Mouse (Mus musculus) midbrain, embryonic 11.5 days (tissue): ENCODE measurements around the gene D930007J09Rik. TPM values are rescaled to one million over a fixed set of nuclear protein-coding genes. Genes with fewer than 3 reads are reported as not detected.

Experiments used
- ATAC-seq: fragments of 200-750 bp; cut with Nextera tagmentation; 2 replicates; pipeline ENCODE4 v1.8.0; 2017; ENCODE audit warnings: moderate TSS enrichment, moderate library complexity; ENCODE audit not compliant: low FRiP score
- DNase-seq: peaks from one replicate; pipeline ENCODE4 v3.0.0; 2015; ENCODE audit warnings: low spot score; ENCODE audit errors: missing footprints
- H3K27ac ChIP-seq: fragments of 300-500 bp; sonication (generic); 2 replicates; pipeline ENCODE4 v1.5.1; 2014; ENCODE audit warnings: low read depth, low read length
- H3K27me3 ChIP-seq: fragments of 300-500 bp; sonication (generic); 2 replicates; pipeline ENCODE4 v1.6.1; 2014; ENCODE audit warnings: mild to moderate bottlenecking, low read length, moderate library complexity, mixed read lengths; ENCODE audit not compliant: control insufficient read depth, insufficient read depth
- H3K36me3 ChIP-seq: fragments of 300-500 bp; sonication (generic); 2 replicates; pipeline ENCODE4 v1.6.1; 2014; ENCODE audit warnings: mild to moderate bottlenecking, low read length, moderate library complexity, mixed read lengths; ENCODE audit not compliant: control insufficient read depth, insufficient read depth
- H3K4me1 ChIP-seq: fragments of 300-500 bp; sonication (generic); 2 replicates; pipeline ENCODE4 v1.6.1; 2014; ENCODE audit warnings: low read length; ENCODE audit not compliant: control insufficient read depth, insufficient read depth
- H3K4me2 ChIP-seq: fragments of 300-500 bp; sonication (generic); 2 replicates; pipeline ENCODE4 v1.6.1; 2014; ENCODE audit warnings: mild to moderate bottlenecking, moderate library complexity
- H3K4me3 ChIP-seq: fragments of 300-500 bp; sonication (generic); 2 replicates; pipeline ENCODE4 v1.5.1; 2014; ENCODE audit warnings: low read depth, low read length
- H3K9ac ChIP-seq: fragments of 300-500 bp; sonication (generic); 2 replicates; pipeline ENCODE4 v1.6.1; 2014; ENCODE audit warnings: low read length
- H3K9me3 ChIP-seq: fragments of 300-500 bp; sonication (generic); 2 replicates; pipeline ENCODE4 v1.6.1; 2016; ENCODE audit warnings: low read length; ENCODE audit not compliant: control insufficient read depth
- WGBS: fragments of 180-500 bp; shearing (Covaris S2); extraction: QIAGEN DNeasy Blood & Tissue Kit; methylation state at CpG from one replicate; pipeline ENCODE4 v1.1.7; 2014; 5-methylcytosine and 5-hydroxymethylcytosine counted together
- polyA plus RNA-seq: library from polyadenylated mRNA; unstranded; fragments of >200 nt; fragmentation: Nextera tagmentation; extraction: Ambion mirVana; gene quantifications from 2 replicates; pipeline ENCODE4 v1.2.1, GENCODE M21; 2014

The D930007J09Rik gene
- polyA plus RNA-seq = not detected in 2 replicates

DNA sequence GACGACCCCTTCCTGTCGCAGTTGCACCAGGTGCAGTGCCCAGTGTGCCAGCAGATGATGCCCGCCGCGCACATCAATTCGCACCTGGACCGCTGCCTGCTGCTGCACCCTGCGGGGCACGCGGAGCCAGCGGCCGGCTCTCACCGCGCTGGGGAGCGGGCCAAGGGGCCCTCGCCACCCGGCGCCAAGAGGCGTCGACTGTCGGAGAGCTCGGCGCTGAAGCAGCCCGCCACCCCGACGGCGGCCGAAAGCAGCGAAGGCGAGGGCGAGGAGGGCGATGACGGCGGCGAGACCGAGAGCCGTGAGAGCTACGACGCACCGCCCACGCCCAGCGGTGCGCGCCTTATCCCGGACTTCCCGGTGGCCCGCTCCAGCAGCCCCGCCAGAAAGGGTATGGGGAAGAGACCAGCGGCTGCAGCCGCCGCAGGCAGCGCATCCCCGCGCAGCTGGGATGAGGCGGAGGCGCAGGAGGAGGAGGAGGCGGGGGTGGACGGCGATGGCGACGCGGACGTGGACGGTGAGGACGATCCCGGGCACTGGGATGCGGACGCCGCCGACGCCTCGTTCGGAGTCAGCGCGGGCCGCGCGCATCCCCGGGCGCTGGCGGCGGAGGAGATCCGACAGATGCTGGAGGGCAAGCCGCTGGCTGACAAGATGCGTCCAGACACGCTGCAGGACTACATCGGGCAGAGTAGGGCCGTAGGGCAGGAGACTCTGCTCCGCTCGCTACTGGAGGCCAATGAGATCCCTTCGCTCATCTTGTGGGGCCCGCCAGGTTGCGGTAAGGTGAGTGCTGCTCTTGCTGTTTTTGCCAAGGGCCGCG is at the start of gene D930007J09Rik:
TSS of gene D930007J09Rik (minus strand) at position 591 of the 823 bp plus-strand sequence.
- H3K9me3 ChIP-seq = no peaks in the 10 kb centered on the region
- H3K27me3 ChIP-seq = no peaks in the 10 kb centered on the region
- peak within 1 kb of the TSS; percentile 48 for H3K27ac ChIP-seq
- DNase-seq (peak; percentile 96), ATAC-seq (peak; percentile 33)
- under 1% methylated on average over 94 of the region's 95 CpGs for WGBS
- peaks cover 16% of the 10 kb centered on the region for H3K4me1 ChIP-seq
- peak within 1 kb of the TSS; percentile 82 for H3K9ac ChIP-seq
- H3K36me3 ChIP-seq = peaks cover 2% of the 10 kb centered on the region; the same call in 1 of the 2 replicates
- H3K4me3 ChIP-seq = peak within 1 kb of the TSS; percentile 74
- H3K4me2 ChIP-seq = peak within 1 kb of the TSS; percentile 89

DNA sequence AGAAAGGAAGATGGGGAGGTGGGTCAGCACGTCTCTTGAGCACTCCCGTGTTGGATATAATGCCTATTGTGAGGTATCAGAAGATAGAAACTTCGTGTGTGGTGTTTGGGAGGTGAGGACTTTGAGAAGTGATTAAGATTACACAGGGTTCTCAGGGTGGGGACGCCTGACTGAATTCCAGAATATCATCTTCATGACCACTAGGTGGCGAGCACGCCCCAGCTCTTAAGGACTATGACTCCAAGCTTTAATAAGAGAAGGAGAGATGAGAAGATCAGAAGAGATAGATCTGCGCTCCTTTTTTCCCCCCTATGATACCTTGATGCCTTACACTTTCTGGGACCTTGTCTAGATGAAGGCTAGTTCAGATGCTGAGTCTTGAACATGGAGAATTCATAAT is 49.3 kb upstream of the D930007J09Rik start:
- H3K4me1 ChIP-seq = no peaks in the 10 kb centered on the region; the same call in none of the 2 replicates
- no peak overlapping the region for H3K9ac ChIP-seq
- no peak overlapping the region for H3K4me3 ChIP-seq
- H3K27me3 ChIP-seq = peaks cover 29% of the 10 kb centered on the region
- H3K36me3 ChIP-seq = no peaks in the 10 kb centered on the region
- ATAC-seq = peak; percentile 59
- no peaks in the 10 kb centered on the region for H3K9me3 ChIP-seq
- H3K27ac ChIP-seq = no peak overlapping the region
- WGBS = 10% methylated on average over 7 of the region's 7 CpGs
- H3K4me2 ChIP-seq = no peak overlapping the region
- peak; percentile 89 for DNase-seq

DNA sequence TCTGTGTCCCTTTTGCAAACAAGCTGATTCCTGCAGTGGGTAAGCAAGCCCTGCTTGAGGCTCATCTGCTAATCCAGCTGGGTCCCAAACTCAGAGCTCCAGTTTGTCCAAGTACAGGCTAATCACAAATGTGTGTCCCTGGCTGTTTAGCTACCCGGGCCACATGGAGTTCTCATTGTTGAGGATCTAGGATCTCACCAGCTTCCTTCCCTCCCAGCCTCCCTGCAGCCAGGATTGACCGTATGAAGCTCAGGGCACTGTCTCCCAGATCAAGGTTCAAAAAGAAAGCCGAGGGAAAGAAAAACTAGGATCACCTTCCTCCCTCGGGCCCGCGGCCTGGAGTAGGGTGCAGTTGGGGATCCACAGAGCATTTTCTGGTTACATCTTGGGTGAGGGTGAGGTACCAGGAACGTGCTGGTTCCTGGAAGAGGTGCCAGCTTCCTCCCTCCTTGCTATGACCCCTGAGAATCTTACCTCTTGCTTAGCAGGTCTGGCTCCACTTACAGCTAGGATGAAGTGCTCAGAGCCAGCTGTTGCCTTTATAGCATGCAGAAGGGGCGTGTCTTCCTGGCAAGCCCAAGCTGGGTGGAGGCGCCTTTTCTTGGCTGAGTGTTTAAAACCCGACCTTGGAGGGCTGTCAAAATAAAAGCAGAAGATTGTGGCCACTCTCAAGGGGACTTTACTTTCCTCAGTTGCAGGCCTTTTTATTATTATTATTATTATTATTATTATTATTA is 48.2 kb upstream of the D930007J09Rik start, which contains the start of gene Serpinb1a:
TSS of gene Serpinb1a (minus strand) at position 518 of the 737 bp plus-strand sequence.
- 67% methylated on average over 10 of the region's 10 CpGs for WGBS
- no peak within 1 kb of the TSS for H3K4me2 ChIP-seq
- no peak for DNase-seq

DNA sequence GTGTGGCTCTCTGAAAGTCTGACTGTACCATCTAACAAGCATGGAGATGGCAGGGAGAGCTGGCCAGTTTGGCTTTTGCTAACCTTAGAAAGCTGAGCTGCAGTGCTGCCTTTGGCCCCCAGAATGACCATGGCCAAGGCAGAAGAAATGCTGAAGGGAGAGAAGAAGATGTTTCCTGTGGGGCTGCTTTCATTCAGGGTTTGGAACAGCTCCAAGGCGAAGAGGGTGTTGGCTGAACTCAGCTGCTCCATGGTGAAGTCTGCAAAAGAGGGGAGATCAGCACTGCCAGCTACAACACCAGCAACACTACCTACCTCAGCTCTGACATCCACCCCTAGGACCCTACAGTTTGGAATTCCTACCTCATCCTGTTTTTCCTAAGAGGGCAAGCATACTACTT is 47.5 kb upstream of the D930007J09Rik start:
- no peaks in the 10 kb centered on the region for H3K36me3 ChIP-seq

More for the DNA sequence above, 48.2 kb upstream of the D930007J09Rik start, which contains the start of gene Serpinb1a:
- H3K9ac ChIP-seq = no peak within 1 kb of the TSS
- H3K27me3 ChIP-seq = peaks cover 23% of the 10 kb centered on the region
- no peaks in the 10 kb centered on the region for H3K36me3 ChIP-seq
- no peak within 1 kb of the TSS for H3K27ac ChIP-seq
- H3K9me3 ChIP-seq = no peaks in the 10 kb centered on the region
- no peak for ATAC-seq
- no peaks in the 10 kb centered on the region; the same call in none of the 2 replicates for H3K4me1 ChIP-seq
- no peak within 1 kb of the TSS for H3K4me3 ChIP-seq

DNA sequence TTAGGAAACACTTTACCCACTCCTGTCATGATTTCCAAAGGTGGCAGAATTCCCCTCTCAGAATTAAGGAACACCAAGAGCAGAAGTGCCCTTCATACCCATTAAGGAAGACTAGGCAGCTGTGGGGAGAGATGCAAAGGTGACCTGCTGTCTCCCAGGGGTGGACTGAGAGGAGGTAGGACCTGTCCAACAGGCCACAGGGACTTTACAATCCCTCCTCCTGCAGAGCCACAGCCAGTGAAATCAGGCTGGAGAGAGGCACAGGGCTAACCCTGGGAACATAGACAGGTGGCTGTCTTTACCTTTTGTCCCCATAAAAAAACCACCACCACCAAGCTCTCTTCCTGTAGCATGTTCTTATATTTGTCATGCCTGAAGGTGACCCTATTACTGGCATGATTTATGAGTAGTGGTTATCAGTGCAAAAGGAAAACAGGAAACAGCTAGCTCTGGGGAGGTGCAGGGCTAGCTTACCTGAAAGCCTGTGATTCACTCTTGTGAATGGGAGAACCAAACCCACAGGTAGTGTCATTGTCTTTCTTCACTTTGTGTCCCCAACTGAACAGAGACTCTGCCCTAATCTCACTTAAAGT is 47.0 kb upstream of the D930007J09Rik start:
- Histone ChIP-seq H3K36me3 (no peaks in the 10 kb centered on the region), H3K9me3 (no peaks in the 10 kb centered on the region), H3K27me3 (peaks cover 19% of the 10 kb centered on the region), H3K4me2 (no peak overlapping the region), H3K4me3 (no peak overlapping the region), H3K4me1 (no peaks in the 10 kb centered on the region; the same call in none of the 2 replicates), H3K9ac (no peak overlapping the region), H3K27ac (no peak overlapping the region)
- DNase-seq = no peak
- ATAC-seq = no peak

More for the DNA sequence above, 47.5 kb upstream of the D930007J09Rik start:
- DNase-seq (no peak), ATAC-seq (no peak)
- Histone ChIP-seq H3K27me3 (peaks cover 23% of the 10 kb centered on the region), H3K4me2 (no peak overlapping the region), H3K4me3 (no peak overlapping the region), H3K9ac (no peak overlapping the region), H3K9me3 (no peaks in the 10 kb centered on the region), H3K4me1 (no peaks in the 10 kb centered on the region; the same call in none of the 2 replicates), H3K27ac (no peak overlapping the region)
- WGBS = 63% methylated on average over 1 of the region's 1 CpGs

DNA sequence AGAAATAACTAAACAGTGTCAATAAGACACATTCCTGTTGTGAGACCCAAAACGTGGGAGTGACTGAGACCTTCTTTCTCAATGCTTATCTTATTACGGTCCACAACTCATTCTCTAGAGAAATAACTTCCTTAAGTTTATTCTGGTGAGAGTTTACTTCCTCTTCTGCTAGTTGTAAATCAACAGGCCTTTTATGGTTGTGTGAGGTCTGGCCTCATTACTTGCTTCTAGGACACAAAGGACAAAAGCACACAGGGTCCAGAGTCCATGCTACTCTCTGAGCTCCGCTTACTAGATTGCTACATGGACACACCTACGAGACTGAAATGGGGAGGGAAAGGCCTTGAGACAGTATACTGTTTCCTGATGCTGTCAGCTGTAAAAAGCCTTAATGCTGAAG is 46.4 kb upstream of the D930007J09Rik start:
- no peaks in the 10 kb centered on the region for H3K9me3 ChIP-seq
- H3K4me2 ChIP-seq = no peak overlapping the region
- no peak for DNase-seq
- ATAC-seq = no peak
- H3K27ac ChIP-seq = no peak overlapping the region
- H3K4me3 ChIP-seq = no peak overlapping the region
- WGBS = 70% methylated on average over 4 of the region's 4 CpGs
- no peaks in the 10 kb centered on the region; the same call in none of the 2 replicates for H3K4me1 ChIP-seq
- no peaks in the 10 kb centered on the region for H3K36me3 ChIP-seq
- H3K27me3 ChIP-seq = peaks cover 16% of the 10 kb centered on the region
- no peak overlapping the region for H3K9ac ChIP-seq

DNA sequence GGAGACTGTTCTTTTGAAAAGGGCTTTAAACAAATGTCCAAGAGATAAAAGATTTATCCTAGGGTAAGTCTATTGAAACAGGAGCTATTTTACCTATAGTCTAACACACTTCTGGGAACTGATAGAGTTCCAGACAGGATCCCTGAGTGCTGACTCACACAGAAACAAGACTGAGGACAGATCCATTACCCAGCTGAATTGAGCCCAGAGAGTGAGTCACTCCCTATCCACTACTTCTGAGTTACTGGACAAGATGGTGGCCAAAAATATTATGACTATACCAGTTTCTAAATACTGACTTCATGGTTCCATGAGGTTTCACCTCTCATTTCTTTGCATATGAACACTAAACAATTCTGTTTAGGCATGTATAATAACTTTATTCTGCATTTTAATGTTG is 43.6 kb upstream of the D930007J09Rik start:
- DNase-seq (no peak), ATAC-seq (no peak)
- Histone ChIP-seq H3K4me1 (no peaks in the 10 kb centered on the region), H3K36me3 (no peaks in the 10 kb centered on the region), H3K9me3 (no peaks in the 10 kb centered on the region), H3K4me2 (no peak overlapping the region), H3K9ac (no peak overlapping the region), H3K4me3 (no peak overlapping the region), H3K27ac (no peak overlapping the region), H3K27me3 (peaks cover 12% of the 10 kb centered on the region)

DNA sequence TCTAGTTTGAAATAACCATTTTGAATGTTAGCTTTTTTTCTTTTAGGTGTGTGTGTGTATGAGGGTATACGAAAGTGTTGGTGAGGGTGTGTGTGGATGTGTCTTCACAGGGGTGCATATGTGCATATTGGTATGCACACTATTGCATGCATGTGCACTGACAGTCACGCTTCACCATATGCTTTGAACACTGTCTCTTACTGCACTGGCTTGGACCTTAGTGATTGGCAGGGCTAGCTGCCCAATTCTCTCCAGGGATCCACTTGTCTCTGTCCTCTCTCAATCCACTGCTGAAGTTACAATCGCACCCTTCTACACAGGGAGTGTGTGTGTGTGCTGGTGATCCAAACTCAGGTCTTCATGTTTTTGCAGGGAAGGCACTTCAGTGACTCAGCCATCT is 38.7 kb upstream of the D930007J09Rik start:
- no peak for ATAC-seq
- Histone ChIP-seq H3K4me1 (no peaks in the 10 kb centered on the region), H3K4me2 (no peak overlapping the region), H3K9ac (no peak overlapping the region), H3K27ac (no peak overlapping the region), H3K27me3 (no peaks in the 10 kb centered on the region), H3K4me3 (no peak overlapping the region), H3K9me3 (no peaks in the 10 kb centered on the region), H3K36me3 (no peaks in the 10 kb centered on the region)
- 92% methylated on average over 3 of the region's 3 CpGs for WGBS
- DNase-seq = no peak
